Mouse (Mus musculus): ENCODE results near the gene Olfr747. TPM values are rescaled to one million over a fixed set of nuclear protein-coding genes. Genes with fewer than 3 reads are reported as not detected.
"Not testable (repeated sequence)": the region's sequence is repeated elsewhere in the genome, so short reads cannot be mapped to it uniquely, and the experiment has no call there.

Gene Olfr747
- total RNA-seq (2017) = not detected in 2 replicates

GRCm38 (mm10) chr14:50693106-50693505, at the start of gene Olfr747:
Gene Olfr747 (minus strand): TSS chr14:50693206.
- ATAC-seq (replicated peaks in 1 of 2; ENCODE audit: insufficient read depth in 1 of 2, low FRiP score in 2 of 2, low TSS enrichment in 1 of 2, low read depth in 1 of 2, poor library complexity in 2 of 2, severe bottlenecking in 2 of 2) = no peak

GRCm38 (mm10) chr14:50741584-50741983, 48.6 kb upstream of the Olfr747 start:
- no peak for ATAC-seq (replicated peaks in 1 of 2; ENCODE audit: insufficient read depth in 1 of 2, low FRiP score in 2 of 2, low TSS enrichment in 1 of 2, low read depth in 1 of 2, poor library complexity in 2 of 2, severe bottlenecking in 2 of 2)

DNA sequence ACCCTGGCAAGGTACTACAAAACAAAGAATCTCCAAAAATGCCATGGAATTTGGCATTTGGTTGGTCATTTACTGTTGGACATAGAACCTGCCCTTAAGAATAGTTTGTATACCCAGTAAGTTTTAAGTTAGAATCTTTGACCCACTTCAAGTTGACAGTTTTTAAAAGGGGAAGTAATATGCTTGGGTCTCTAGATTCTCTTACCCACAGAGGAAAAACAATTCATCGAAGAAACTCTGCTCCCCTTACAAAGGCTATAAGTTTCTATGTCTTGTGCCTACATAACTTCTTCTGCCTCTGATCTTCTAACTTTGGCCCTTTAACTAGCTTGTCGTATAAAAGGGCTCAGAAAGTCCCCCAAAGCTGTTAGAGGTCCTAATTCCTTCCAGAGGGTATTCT, 47.3 kb upstream of the Olfr747 start:
- peak; percentile 56 to 78; a peak in 3 of 4 replicates for ATAC-seq (replicated peaks in 1 of 2; ENCODE audit: insufficient read depth in 1 of 2, low FRiP score in 2 of 2, low TSS enrichment in 1 of 2, low read depth in 1 of 2, poor library complexity in 2 of 2, severe bottlenecking in 2 of 2)

GRCm38 (mm10) chr14:50722371-50722770, 29.4 kb upstream of the Olfr747 start:
- not testable (repeated sequence) for ATAC-seq (replicated peaks in 1 of 2; ENCODE audit: insufficient read depth in 1 of 2, low FRiP score in 2 of 2, low TSS enrichment in 1 of 2, low read depth in 1 of 2, poor library complexity in 2 of 2, severe bottlenecking in 2 of 2)

- not testable (repeated sequence) for ATAC-seq (replicated peaks in 1 of 2; ENCODE audit: insufficient read depth in 1 of 2, low FRiP score in 2 of 2, low TSS enrichment in 1 of 2, low read depth in 1 of 2, poor library complexity in 2 of 2, severe bottlenecking in 2 of 2)
These were observed 26.9 kb upstream of the Olfr747 start for GRCm38 (mm10) chr14:50719875-50720274.

GRCm38 (mm10) chr14:50707073-50707472, 14.1 kb upstream of the Olfr747 start, which contains the start of gene Olfr748:
Gene Olfr748 (plus strand): TSS chr14:50707373.
- no peak for ATAC-seq (replicated peaks in 1 of 2; ENCODE audit: insufficient read depth in 1 of 2, low FRiP score in 2 of 2, low TSS enrichment in 1 of 2, low read depth in 1 of 2, poor library complexity in 2 of 2, severe bottlenecking in 2 of 2)

- no peak for ATAC-seq (replicated peaks in 1 of 2; ENCODE audit: insufficient read depth in 1 of 2, low FRiP score in 2 of 2, low TSS enrichment in 1 of 2, low read depth in 1 of 2, poor library complexity in 2 of 2, severe bottlenecking in 2 of 2)
These were observed 46.2 kb downstream of the Olfr747 start, which contains the start of gene Olfr746 for GRCm38 (mm10) chr14:50646783-50647182. Gene Olfr746 (plus strand): TSS chr14:50647083.

GRCm38 (mm10) chr14:50639088-50639487, 53.9 kb downstream of the Olfr747 start, which contains the start of gene Olfr745:
Gene Olfr745 (plus strand): TSS chr14:50639388.
- ATAC-seq (replicated peaks in 1 of 2; ENCODE audit: insufficient read depth in 1 of 2, low FRiP score in 2 of 2, low TSS enrichment in 1 of 2, low read depth in 1 of 2, poor library complexity in 2 of 2, severe bottlenecking in 2 of 2) = no peak

Other genes with a start within 250 kb of the Olfr747 start
- not detected in 2 replicates for gene Olfr740, start 247.7 kb downstream of the Olfr747 start, total RNA-seq (2017)
- not detected in 2 replicates for gene Olfr741, start 220.5 kb downstream of the Olfr747 start, total RNA-seq (2017)
- not detected in 2 replicates for gene Olfr742, start 189.6 kb downstream of the Olfr747 start, total RNA-seq (2017)
- gene Olfr743, start 171.4 kb downstream of the Olfr747 start, total RNA-seq (2017) = not detected in 2 replicates
- not detected in 2 replicates for gene Olfr744, start 78.3 kb downstream of the Olfr747 start, total RNA-seq (2017)
- gene Olfr745, start 53.8 kb downstream of the Olfr747 start, total RNA-seq (2017) = not detected in 2 replicates
- gene Olfr746, start 46.1 kb downstream of the Olfr747 start, total RNA-seq (2017) = not detected in 2 replicates
- gene Olfr748, start 14.2 kb upstream of the Olfr747 start, total RNA-seq (2017) = not detected in 2 replicates
- gene Olfr749, start 51.9 kb upstream of the Olfr747 start, total RNA-seq (2017) = not detected in 2 replicates
- 38.0 and 55.2 TPM in 2 replicates for gene Ttc5, start 92.3 kb upstream of the Olfr747 start, total RNA-seq (2017)
- not detected in 2 replicates for gene Ccnb1ip1, start 114.5 kb upstream of the Olfr747 start, total RNA-seq (2017)
- 91.4 and 97.5 TPM in 2 replicates for gene Parp2, start 114.6 kb upstream of the Olfr747 start, total RNA-seq (2017)
- 6.6 and 24.2 TPM in 2 replicates for gene Tep1, start 177.4 kb upstream of the Olfr747 start, total RNA-seq (2017)
- not detected in 2 replicates for gene Klhl33, start 204.3 kb upstream of the Olfr747 start, total RNA-seq (2017)
- gene Osgep, start 231.7 kb upstream of the Olfr747 start, total RNA-seq (2017) = 106 and 113 TPM in 2 replicates
- 136 and 150 TPM in 2 replicates for gene Apex1, start 231.8 kb upstream of the Olfr747 start, total RNA-seq (2017)
- 9.0 and 15.9 TPM in 2 replicates for gene Pip4p1, start 237.7 kb upstream of the Olfr747 start, total RNA-seq (2017)
- gene Pnp, start 237.9 kb upstream of the Olfr747 start, total RNA-seq (2017) = 101 and 172 TPM in 2 replicates

Data from hematopoietic stem cell, adult 5-6 weeks (primary cell).